Comparison of ENCODE assay signal across 9 mouse cellular contexts in genomic region chr14:89181386-89181979, GRCm38 (mm10).
DNase-seq lines count a peak whose midpoint lies in the region; ATAC-seq and TF ChIP-seq lines count a peak whose summit lies in the region.
"Had no signal": no experiment of that assay in that cellular context is flagged by ENCODE, and none has a peak within 500 bp of the region (broad histone marks: within the 10 kb centered on the region; RNA-seq: fewer than 3 reads in every experiment).

No protein-coding gene starts in this region.

- H3K27me3 ChIP-seq in MEL (ENCODE audit: control insufficient read depth in 1 of 2, insufficient read depth in 2 of 2, low read length in 2 of 2) = no peaks in the 10 kb centered on the region
- no peaks in the 10 kb centered on the region for H3K27me3 ChIP-seq in forebrain, postnatal 0 days (ENCODE audit: insufficient read depth, low read length)
- H3K27me3 ChIP-seq: megakaryocyte, embryonic 14.5 days had no signal

- TF ChIP-seq CTCF in MEL (IDR thresholded peaks at IDR 0.05 in 2 of 3, conservative IDR thresholded peaks at IDR 0.05 in 1 of 3; ENCODE audit: control insufficient read depth in 1 of 3, insufficient read depth in 1 of 3, low read depth in 2 of 3, low read length in 3 of 3, poor library complexity in 1 of 3, severe bottlenecking in 1 of 3) = peak in 2 of 3 experiments; percentile 19 to 63; a peak in 3 of 6 replicates
- TF ChIP-seq CTCF in forebrain, postnatal 0 days (IDR thresholded peaks at IDR 0.05; ENCODE audit: low read depth) = peak; percentile 64

- TF ChIP-seq RAD21 in MEL (IDR thresholded peaks at IDR 0.05; ENCODE audit: low read depth, low read length) = peak; percentile 90

- no peak overlapping the region for H3K9ac ChIP-seq in MEL (ENCODE audit: control insufficient read depth, low read depth, low read length, poor library complexity, severe bottlenecking)
- no peak overlapping the region for H3K9ac ChIP-seq in forebrain, postnatal 0 days

- peaks cover 0 to 2% of the 10 kb centered on the region in 2 experiments; a peak in 1 of 4 replicates for H3K36me3 ChIP-seq in MEL (ENCODE audit: control insufficient read depth in 1 of 2, insufficient read depth in 2 of 2, low read length in 2 of 2)
- no peaks in the 10 kb centered on the region for H3K36me3 ChIP-seq in forebrain, postnatal 0 days (ENCODE audit: insufficient read depth)

- H3K4me1 ChIP-seq in MEL (ENCODE audit: control insufficient read depth in 1 of 2, insufficient read depth in 2 of 2, low read length in 2 of 2) = no peaks in the 10 kb centered on the region
- H3K4me1 ChIP-seq in forebrain, postnatal 0 days (ENCODE audit: insufficient read depth) = no peaks in the 10 kb centered on the region
- H3K4me1 ChIP-seq: megakaryocyte, embryonic 14.5 days had no signal

- H3K9me3 ChIP-seq in MEL (replicated peaks; ENCODE audit: insufficient read depth, low read length) = no peaks in the 10 kb centered on the region
- no peaks in the 10 kb centered on the region for H3K9me3 ChIP-seq in forebrain, postnatal 0 days (ENCODE audit: low read length)
- H3K9me3 ChIP-seq: megakaryocyte, embryonic 14.5 days had no signal

- no peak overlapping the region for H3K4me2 ChIP-seq in forebrain, postnatal 0 days (ENCODE audit: low read depth)

- no peak overlapping the region for H3K4me3 ChIP-seq in MEL (ENCODE audit: control insufficient read depth in 1 of 2, insufficient read depth in 1 of 2, low read depth in 2 of 2, low read length in 2 of 2)
- H3K4me3 ChIP-seq in forebrain, postnatal 0 days (ENCODE audit: low read depth, low read length) = no peak overlapping the region
- H3K4me3 ChIP-seq: megakaryocyte, embryonic 14.5 days had no signal

- H3K27ac ChIP-seq in MEL (ENCODE audit: control insufficient read depth, low read depth, low read length) = no peak overlapping the region
- H3K27ac ChIP-seq in forebrain, postnatal 0 days (ENCODE audit: low read depth, low read length) = no peak overlapping the region

- no peak for TF ChIP-seq EP300 in MEL (IDR thresholded peaks at IDR 0.05; ENCODE audit: low read depth in 1 of 2, low read length in 2 of 2)

- no peak for ATAC-seq in forebrain, postnatal 0 days

- WGBS in forebrain, postnatal 0 days = 6% methylated on average over 2 of the region's 2 CpGs

- intact Hi-C loops in left cerebral cortex, postnatal 25 days (cut with DNase I) = no loop called here
- intact Hi-C loops in heart, postnatal 14 days (cut with DNase I) = no loop called here

- H3K79me2 ChIP-seq in MEL (ENCODE audit: control insufficient read depth, insufficient read depth, low read length, poor library complexity) = no peaks in the 10 kb centered on the region

- DNase-seq in embryo, embryonic 10 days (ENCODE audit: low spot score) = peak; percentile 55
- DNase-seq in embryo, embryonic 9.5 days (ENCODE audit: extremely low spot score) = no peak
- DNase-seq in left cerebral cortex, postnatal 25 days (ENCODE audit: low spot score in 2 of 2) = peak; percentile 4 to 26
- DNase-seq in left cerebral cortex, adult 11 months (ENCODE audit: low spot score) = no peak
- DNase-seq in MEL (ENCODE audit: low read depth, low spot score) = peak; percentile 59
- DNase-seq in forebrain, postnatal 0 days = peak; percentile 68
- DNase-seq in right cerebral cortex, adult 18-20 months = no peak
- DNase-seq in heart, postnatal 14 days = no peak

- no peak for TF ChIP-seq POLR2A in MEL (IDR thresholded peaks at IDR 0.05; ENCODE audit: control insufficient read depth in 1 of 2, insufficient read depth in 1 of 2, low read depth in 1 of 2, low read length in 2 of 2, poor library complexity in 1 of 2)

TF ChIP-seq in MEL, 35 proteins besides CTCF, POLR2A, EP300 and RAD21:
- TF ChIP-seq ZNF384 (IDR thresholded peaks at IDR 0.05; ENCODE audit: low read depth, low read length) (peak; percentile 99), SMC3 (IDR thresholded peaks at IDR 0.05; ENCODE audit: low read depth, low read length) (peak; percentile 64), MXI1 (IDR thresholded peaks at IDR 0.05; ENCODE audit: low read depth, low read length) (no peak), ZC3H11A (IDR thresholded peaks at IDR 0.05; ENCODE audit: low read depth, low read length) (peak; percentile 74)

Comparison
In these comparisons a context has a peak if more than half of its experiments do, and no peak if none do; other contexts are left out.
1. DNase-seq: peak in embryo, embryonic 10 days (single experiment), left cerebral cortex, postnatal 25 days (2 of 2), MEL (single experiment) and forebrain, postnatal 0 days (single experiment); none in embryo, embryonic 9.5 days (single experiment), left cerebral cortex, adult 11 months (single experiment), right cerebral cortex, adult 18-20 months (single experiment) and heart, postnatal 14 days (0 of 2).